Mouse (Mus musculus) frontal cortex, postnatal 25 days (tissue): ENCODE measurements around the gene Gm3417.
"Not testable (repeated sequence)": the region's sequence is repeated elsewhere in the genome, so short reads cannot be mapped to it uniquely, and the experiment has no call there.

Source experiments
- DNase-seq, 2 experiments: peaks; one replicate each; pipeline ENCODE4 v3.0.0; 2022; ENCODE audit warnings: low spot score in 2 of 2

The Gm3417 gene

DNA sequence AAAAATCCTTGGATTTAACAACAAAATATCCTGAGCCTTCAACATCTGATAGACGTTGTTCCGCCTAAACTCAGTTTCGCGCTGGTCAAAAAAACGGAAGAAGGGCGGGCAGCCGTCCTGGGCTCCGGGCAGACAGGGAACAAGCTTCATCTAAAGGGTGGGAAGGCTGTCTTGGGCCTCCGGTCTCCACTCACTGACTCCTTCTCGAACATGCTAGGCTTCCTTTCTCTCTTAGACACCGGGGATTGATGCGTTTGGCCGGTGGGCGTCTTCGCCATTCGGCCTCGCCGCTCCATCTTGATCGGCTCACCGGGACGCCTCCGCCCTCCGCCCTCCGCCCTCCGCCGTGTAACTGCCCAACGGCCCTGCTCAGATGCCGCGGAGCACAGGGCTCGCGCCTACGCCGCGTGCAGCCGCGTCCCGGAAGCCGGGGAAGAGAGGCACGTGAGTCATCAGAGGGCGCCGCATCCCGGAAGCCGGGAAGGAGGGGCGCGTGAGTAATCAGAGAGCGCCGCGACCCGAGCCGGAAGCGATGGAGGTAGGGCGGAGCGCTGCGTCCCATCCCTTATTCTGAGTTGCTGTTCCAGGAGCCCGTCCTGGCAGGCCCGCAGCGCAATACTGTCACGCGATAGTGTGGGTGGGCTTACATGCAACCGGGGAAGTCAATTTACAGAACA, at the start of gene Gm3417, which contains the start of gene 9030025P20Rik:
Gm3417 (minus strand) TSS at position 429 of the 677 bp plus-strand sequence.
9030025P20Rik (plus strand) TSS at position 107 of the 677 bp plus-strand sequence.
- DNase-seq: not testable (repeated sequence)

DNA sequence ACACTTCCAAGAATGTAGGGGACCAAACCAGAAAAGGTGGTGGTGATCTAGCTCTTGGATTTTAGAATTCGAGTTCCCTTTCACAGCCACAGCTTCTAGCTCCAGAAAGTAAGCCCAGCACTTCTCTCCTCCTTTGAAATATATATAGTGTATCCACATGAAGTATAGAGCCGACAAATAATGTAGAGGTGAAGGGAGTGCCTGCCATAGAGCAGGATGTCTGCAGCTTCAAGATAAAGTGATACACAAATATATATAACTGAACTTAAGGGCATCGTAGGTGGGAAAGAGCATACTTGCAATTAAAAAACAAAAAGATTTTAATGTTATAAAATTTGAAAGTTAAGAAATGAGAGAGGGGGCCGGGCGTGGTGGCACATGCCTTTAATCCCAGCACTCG, 46.9 kb upstream of the Gm3417 start:
- DNase-seq: not testable (repeated sequence)

GRCm38 (mm10) chr17:15024502-15025193, 46.1 kb upstream of the Gm3417 start:
- not testable (repeated sequence) for DNase-seq

DNA sequence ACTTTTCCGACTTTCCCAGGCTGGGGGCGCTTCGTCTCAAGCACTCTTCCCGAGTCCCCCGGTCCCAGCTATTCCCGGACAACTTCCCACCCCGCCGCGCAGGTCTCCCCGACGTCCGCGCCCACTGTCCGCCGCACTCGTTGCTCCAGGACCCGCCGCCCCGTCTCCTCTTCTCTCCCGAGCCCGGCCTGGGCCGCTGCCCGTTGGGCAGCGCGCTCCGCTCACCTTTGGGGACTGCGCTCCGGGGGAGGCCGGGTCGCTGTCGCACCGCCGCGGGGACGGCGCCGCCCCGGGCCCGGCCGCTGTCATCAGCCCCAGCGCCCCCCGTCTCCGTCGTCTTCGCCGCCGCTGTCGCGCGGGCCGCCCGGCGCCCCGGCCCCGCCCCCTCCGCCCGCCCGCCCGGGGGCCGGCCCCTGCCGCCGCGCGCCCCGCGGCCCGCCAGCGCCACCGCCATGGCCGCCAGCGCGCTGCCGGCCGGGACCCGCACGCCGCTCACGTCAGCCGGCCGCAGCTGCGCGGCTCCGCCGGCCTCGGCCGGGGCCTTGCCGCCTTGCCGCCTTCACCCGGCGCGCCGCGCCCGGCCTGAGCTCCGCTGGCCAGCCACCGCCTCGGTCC, 45.4 kb upstream of the Gm3417 start:
- DNase-seq: not testable (repeated sequence)

DNA sequence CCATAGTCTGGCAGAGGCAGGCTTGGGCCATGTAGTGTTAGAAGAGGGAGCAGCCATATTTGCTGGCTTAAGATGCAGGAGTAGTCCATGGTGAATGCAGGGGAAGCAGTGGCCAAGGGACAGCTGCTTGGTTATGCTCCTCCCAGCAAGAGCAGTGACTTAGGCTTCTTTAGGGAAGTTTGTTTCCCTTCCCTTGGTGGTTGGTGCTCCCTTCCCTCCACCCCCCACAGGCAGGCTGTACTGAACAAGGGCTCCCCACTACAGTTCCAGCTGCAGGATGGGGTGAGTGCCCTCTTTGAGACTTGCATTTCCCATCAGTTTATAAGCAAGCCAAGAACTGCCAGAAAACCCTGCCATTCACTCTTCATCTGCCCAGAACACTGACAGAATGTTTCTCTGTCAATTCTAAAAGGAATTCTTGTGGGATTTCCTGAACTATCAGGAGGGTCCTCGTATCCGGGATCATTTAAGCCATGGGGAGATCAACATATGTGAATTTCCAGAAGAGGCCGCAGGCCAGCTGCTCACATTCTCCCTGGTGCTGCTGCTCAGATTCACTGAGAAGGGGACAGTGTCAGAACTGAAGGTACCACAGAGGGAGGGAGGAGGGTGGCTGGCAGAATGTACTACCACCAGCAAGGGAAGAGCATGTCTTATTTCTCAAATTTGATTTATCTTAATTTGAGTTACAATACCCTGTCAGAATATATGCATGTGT, 43.1 kb upstream of the Gm3417 start:
- DNase-seq: peak; percentile 4 to 17

GRCm38 (mm10) chr17:15009706-15010413, 31.3 kb upstream of the Gm3417 start, which contains the start of gene Gm3435:
Gene Gm3435, plus strand, starts transcription at chr17:15010176.
- not testable (repeated sequence) for DNase-seq

GRCm38 (mm10) chr17:15009088-15009487, 30.5 kb upstream of the Gm3417 start:
- not testable (repeated sequence) for DNase-seq

GRCm38 (mm10) chr17:15000047-15000446, 21.5 kb upstream of the Gm3417 start:
- DNase-seq: not testable (repeated sequence)

DNA sequence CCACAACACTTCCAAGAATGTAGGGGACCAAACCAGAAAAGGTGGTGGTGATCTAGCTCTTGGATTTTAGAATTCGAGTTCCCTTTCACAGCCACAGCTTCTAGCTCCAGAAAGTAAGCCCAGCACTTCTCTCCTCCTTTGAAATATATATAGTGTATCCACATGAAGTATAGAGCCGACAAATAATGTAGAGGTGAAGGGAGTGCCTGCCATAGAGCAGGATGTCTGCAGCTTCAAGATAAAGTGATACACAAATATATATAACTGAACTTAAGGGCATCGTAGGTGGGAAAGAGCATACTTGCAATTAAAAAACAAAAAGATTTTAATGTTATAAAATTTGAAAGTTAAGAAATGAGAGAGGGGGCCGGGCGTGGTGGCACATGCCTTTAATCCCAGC, 15.6 kb upstream of the Gm3417 start:
- DNase-seq: not testable (repeated sequence)

DNA sequence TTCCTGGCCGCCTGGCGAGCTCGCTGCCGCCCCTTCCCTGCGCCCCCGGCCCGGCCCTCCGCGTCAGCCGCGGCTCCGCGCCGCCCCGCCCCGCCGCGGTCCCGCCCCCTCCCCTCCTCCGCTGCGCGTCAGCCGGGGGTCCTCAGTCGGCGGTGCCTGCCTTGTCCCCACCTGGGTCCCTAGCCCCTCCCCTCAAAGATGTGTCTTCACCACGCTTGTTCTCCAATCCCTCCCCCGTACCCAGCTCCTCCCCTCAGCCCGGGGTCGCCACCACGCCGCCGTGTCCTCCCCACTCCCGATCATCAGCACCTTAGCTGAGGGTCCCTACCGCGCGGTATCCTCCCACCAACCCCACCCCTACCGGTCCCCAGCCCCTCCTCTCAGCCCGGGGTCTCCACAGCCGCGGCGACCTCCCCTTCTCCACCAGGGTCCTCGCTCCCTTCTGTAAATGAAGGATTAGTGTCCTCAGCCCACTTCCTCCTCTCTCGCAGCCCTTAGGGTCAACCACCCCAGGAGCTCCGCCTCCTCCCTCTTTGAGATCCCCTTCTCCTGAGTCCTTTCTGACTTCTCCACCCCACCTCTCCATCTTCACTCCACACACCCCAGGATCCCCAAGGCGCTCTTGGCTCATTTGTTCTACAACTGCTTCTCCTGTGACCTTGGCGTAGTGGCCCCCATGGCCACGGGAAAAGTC, 14.7 kb upstream of the Gm3417 start:
- DNase-seq: not testable (repeated sequence)

DNA sequence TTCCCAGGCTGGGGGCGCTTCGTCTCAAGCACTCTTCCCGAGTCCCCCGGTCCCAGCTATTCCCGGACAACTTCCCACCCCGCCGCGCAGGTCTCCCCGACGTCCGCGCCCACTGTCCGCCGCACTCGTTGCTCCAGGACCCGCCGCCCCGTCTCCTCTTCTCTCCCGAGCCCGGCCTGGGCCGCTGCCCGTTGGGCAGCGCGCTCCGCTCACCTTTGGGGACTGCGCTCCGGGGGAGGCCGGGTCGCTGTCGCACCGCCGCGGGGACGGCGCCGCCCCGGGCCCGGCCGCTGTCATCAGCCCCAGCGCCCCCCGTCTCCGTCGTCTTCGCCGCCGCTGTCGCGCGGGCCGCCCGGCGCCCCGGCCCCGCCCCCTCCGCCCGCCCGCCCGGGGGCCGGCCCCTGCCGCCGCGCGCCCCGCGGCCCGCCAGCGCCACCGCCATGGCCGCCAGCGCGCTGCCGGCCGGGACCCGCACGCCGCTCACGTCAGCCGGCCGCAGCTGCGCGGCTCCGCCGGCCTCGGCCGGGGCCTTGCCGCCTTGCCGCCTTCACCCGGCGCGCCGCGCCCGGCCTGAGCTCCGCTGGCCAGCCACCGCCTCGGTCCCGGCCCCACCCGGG, 14.0 kb upstream of the Gm3417 start:
- not testable (repeated sequence) for DNase-seq

- DNase-seq: peak in 1 of 2 experiments; percentile 2
These were observed 11.6 kb upstream of the Gm3417 start for GRCm38 (mm10) chr17:14990116-14990702.

- not testable (repeated sequence) for DNase-seq
These were observed 750 bp downstream of the Gm3417 start for GRCm38 (mm10) chr17:14977718-14978361.

DNA sequence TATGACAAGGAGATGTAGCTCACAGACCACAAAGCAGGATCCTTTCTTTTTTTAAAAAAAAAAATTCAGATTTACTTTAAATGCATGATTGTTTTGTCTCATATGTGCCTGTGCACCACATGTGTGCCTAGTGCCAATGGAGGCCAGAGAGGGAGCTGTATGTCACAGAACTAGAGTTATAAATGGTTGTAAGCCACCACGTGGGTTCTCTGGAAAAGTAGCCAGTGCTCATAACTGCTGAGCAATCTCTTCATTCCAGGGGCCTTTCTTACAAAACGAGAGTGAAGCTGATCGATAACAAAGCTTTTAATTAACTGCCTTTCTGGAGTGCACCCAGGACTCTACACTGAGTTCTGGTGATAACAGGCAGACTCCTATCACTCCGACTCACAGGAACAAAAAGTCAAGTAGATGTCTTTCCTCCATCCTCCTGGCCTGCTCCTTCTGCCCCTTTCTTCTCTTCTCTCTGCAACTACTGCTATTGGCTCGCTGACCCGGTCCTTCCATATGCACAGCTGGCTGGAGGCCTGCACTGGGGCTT, 10.1 kb downstream of the Gm3417 start:
- not testable (repeated sequence) for DNase-seq

DNA sequence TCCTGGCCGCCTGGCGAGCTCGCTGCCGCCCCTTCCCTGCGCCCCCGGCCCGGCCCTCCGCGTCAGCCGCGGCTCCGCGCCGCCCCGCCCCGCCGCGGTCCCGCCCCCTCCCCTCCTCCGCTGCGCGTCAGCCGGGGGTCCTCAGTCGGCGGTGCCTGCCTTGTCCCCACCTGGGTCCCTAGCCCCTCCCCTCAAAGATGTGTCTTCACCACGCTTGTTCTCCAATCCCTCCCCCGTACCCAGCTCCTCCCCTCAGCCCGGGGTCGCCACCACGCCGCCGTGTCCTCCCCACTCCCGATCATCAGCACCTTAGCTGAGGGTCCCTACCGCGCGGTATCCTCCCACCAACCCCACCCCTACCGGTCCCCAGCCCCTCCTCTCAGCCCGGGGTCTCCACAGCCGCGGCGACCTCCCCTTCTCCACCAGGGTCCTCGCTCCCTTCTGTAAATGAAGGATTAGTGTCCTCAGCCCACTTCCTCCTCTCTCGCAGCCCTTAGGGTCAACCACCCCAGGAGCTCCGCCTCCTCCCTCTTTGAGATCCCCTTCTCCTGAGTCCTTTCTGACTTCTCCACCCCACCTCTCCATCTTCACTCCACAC, 16.9 kb downstream of the Gm3417 start:
- DNase-seq: not testable (repeated sequence)

GRCm38 (mm10) chr17:14960951-14961556, 17.5 kb downstream of the Gm3417 start, which contains the start of gene Phf10:
Gene Phf10, minus strand, starts transcription at chr17:14961273.
- not testable (repeated sequence) for DNase-seq

DNA sequence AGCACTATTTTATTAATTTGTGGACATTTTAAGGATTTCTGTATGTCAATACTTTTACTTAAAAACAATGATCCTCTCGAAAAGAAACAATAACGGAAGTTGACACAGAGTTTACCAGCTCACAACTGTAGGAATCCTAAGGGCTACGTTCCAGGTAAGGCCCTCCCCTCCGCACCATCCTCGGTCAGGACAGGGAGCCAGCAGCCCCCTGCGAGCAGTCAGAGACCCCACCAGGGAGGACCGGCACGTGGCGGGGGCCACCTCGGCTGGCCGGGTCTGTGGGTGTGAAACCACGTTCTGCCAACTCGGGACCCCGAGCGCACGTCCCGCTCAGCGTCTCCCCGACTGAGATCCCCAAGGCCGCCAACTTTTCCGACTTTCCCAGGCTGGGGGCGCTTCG, 18.1 kb downstream of the Gm3417 start:
- no peak for DNase-seq

- no peak for DNase-seq
These were observed 18.6 kb downstream of the Gm3417 start for GRCm38 (mm10) chr17:14959979-14960378.
